Mouse (Mus musculus) embryonic fibroblast, embryonic 13.5 days (primary cell): ENCODE results near the gene 1700020L24Rik. TPM values are rescaled to one million over a fixed set of nuclear protein-coding genes. Genes with fewer than 3 reads are reported as not detected.
A peak's percentile ranks its signal among the peaks of the same experiment; 100 is the strongest.

ENCODE experiments used
- H3K27ac ChIP-seq: 2 replicates; pipeline ENCODE4 v1.5.1; 2012; ENCODE audit warnings: low read length, control low read depth, inconsistent platforms; ENCODE audit not compliant: insufficient read depth
- H3K4me1 ChIP-seq: 2 replicates; pipeline ENCODE4 v1.6.1; 2011; ENCODE audit warnings: low read length; ENCODE audit not compliant: control insufficient read depth, insufficient read depth
- H3K4me3 ChIP-seq: 2 replicates; pipeline ENCODE4 v1.5.1; 2011; ENCODE audit warnings: mild to moderate bottlenecking, control low read depth, low read length; ENCODE audit not compliant: insufficient read depth
- CTCF ChIP-seq: IDR thresholded peaks from 2 replicates; pipeline ENCODE4 v1.5.1; 2011; ENCODE audit warnings: mild to moderate bottlenecking, control low read depth, low read length, moderate library complexity, borderline replicate concordance; ENCODE audit not compliant: insufficient read depth
- POLR2A ChIP-seq: IDR thresholded peaks from 2 replicates; pipeline ENCODE4 v1.6.1; 2011; ENCODE audit warnings: low read depth, mild to moderate bottlenecking, control low read depth, low read length, moderate library complexity
- polyA plus RNA-seq: library from polyadenylated mRNA; stranded (reverse); fragments of >200 nt; gene quantifications from 2 replicates; pipeline ENCODE4 v1.2.4, GENCODE M21; 2011; ENCODE audit warnings: low read depth; ENCODE audit not compliant: missing spikeins, insufficient read length

Gene 1700020L24Rik
- polyA plus RNA-seq, 1 experiment: not detected

GRCm38 (mm10) chr11:83467120-83467652 is 29.7 kb downstream of the 1700020L24Rik start:
- TF ChIP-seq POLR2A (no peak), CTCF (no peak)
- peaks cover 14% of the 10 kb centered on the region for H3K4me1 ChIP-seq
- no peak overlapping the region for H3K4me3 ChIP-seq
- no peak overlapping the region for H3K27ac ChIP-seq

- Histone ChIP-seq H3K4me3 (no peak overlapping the region), H3K27ac (no peak overlapping the region), H3K4me1 (peaks cover 14% of the 10 kb centered on the region)
- TF ChIP-seq POLR2A (no peak), CTCF (no peak)
Measured at GRCm38 (mm10) chr11:83468765-83469164, 31.3 kb downstream of the 1700020L24Rik start.

DNA sequence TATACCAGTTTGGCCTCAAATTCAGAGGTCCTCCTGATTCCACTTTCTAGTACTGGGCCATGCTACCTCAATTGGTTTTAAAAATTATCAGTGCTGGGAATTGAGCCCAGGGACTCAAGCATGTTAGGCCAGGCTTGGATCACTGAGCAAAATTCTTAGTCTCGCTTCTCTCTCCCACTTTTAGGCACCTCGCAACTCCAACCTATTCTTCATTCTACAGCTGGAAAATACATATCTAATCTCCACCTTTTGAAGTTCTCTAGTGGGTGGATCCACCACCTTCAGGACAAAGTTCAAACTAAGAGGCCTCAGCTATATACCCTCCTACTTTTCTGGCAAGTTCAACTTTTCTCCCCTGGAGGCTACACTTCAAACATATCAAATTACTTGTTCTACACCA is 34.3 kb downstream of the 1700020L24Rik start:
- Histone ChIP-seq H3K4me1 (peaks cover 10% of the 10 kb centered on the region), H3K27ac (peak overlapping the region; percentile 96), H3K4me3 (peak overlapping the region; percentile 38; the same call in 1 of the 2 replicates)
- TF ChIP-seq POLR2A (no peak), CTCF (no peak)

- Histone ChIP-seq H3K4me3 (peak within 1 kb of the TSS; percentile 96), H3K4me1 (peaks cover 3% of the 10 kb centered on the region; the same call in 1 of the 2 replicates), H3K27ac (peak within 1 kb of the TSS; percentile 96)
- TF ChIP-seq CTCF (peak; percentile 45), POLR2A (peak; percentile 87)
Measured at GRCm38 (mm10) chr11:83472324-83473234, 35.1 kb downstream of the 1700020L24Rik start, which contains the start of gene Taf15. Taf15 (plus strand) TSS chr11:83473086.

- Histone ChIP-seq H3K27ac (peak overlapping the region; percentile 75), H3K4me1 (peaks cover 3% of the 10 kb centered on the region; the same call in 1 of the 2 replicates), H3K4me3 (peak overlapping the region; percentile 96)
- no peak for TF ChIP-seq CTCF
- no peak for TF ChIP-seq POLR2A
Measured at GRCm38 (mm10) chr11:83473235-83474016, 35.9 kb downstream of the 1700020L24Rik start.

Other genes with a start within 250 kb of the 1700020L24Rik start
- 0.46 and 0.83 TPM in 2 replicates for gene Slfn3, start 246.3 kb upstream of the 1700020L24Rik start, polyA plus RNA-seq
- not detected in 2 replicates for gene Slfn14, start 151.0 kb upstream of the 1700020L24Rik start, polyA plus RNA-seq
- gene Ap2b1, start 138.7 kb upstream of the 1700020L24Rik start, polyA plus RNA-seq: 115 and 122 TPM in 2 replicates
- gene Pex12, start 135.1 kb upstream of the 1700020L24Rik start, polyA plus RNA-seq: 8.9 and 9.0 TPM in 2 replicates
- 2.1 and 2.7 TPM in 2 replicates for gene Rasl10b, start 28.5 kb upstream of the 1700020L24Rik start, polyA plus RNA-seq
- gene Gas2l2, start 8.2 kb upstream of the 1700020L24Rik start, polyA plus RNA-seq: not detected in 2 replicates
- 3.1 and 4.7 TPM in 2 replicates for gene Mmp28, start 25.4 kb downstream of the 1700020L24Rik start, polyA plus RNA-seq
- 191 and 263 TPM in 2 replicates for gene Taf15, start 35.4 kb downstream of the 1700020L24Rik start, polyA plus RNA-seq
- not detected in 2 replicates for gene Heatr9, start 84.5 kb downstream of the 1700020L24Rik start, polyA plus RNA-seq
- 2.8 and 4.1 TPM in 2 replicates for gene Ccl5, start 92.8 kb downstream of the 1700020L24Rik start, polyA plus RNA-seq
- 1.1 and 3.4 TPM in 2 replicates for gene Ccl9, start 141.0 kb downstream of the 1700020L24Rik start, polyA plus RNA-seq
- gene Ccl6, start 155.4 kb downstream of the 1700020L24Rik start, polyA plus RNA-seq: 0.91 TPM in 1 of 2 replicates, not detected in the other
- not detected in 2 replicates for gene Rpl9-ps1, start 207.9 kb downstream of the 1700020L24Rik start, polyA plus RNA-seq
- gene Ccl3, start 211.7 kb downstream of the 1700020L24Rik start, polyA plus RNA-seq: 0.68 TPM in 1 of 2 replicates, not detected in the other
- gene Ccl4, start 224.9 kb downstream of the 1700020L24Rik start, polyA plus RNA-seq: 2.2 TPM in 1 of 2 replicates, not detected in the other